Mouse (Mus musculus): ENCODE results near the gene Mfsd11. TPM values are rescaled to one million over a fixed set of nuclear protein-coding genes. Genes with fewer than 3 reads are reported as not detected.

Mfsd11 gene
- polyA plus RNA-seq, 1 experiment from 2014 or later = 27.0 TPM

DNA sequence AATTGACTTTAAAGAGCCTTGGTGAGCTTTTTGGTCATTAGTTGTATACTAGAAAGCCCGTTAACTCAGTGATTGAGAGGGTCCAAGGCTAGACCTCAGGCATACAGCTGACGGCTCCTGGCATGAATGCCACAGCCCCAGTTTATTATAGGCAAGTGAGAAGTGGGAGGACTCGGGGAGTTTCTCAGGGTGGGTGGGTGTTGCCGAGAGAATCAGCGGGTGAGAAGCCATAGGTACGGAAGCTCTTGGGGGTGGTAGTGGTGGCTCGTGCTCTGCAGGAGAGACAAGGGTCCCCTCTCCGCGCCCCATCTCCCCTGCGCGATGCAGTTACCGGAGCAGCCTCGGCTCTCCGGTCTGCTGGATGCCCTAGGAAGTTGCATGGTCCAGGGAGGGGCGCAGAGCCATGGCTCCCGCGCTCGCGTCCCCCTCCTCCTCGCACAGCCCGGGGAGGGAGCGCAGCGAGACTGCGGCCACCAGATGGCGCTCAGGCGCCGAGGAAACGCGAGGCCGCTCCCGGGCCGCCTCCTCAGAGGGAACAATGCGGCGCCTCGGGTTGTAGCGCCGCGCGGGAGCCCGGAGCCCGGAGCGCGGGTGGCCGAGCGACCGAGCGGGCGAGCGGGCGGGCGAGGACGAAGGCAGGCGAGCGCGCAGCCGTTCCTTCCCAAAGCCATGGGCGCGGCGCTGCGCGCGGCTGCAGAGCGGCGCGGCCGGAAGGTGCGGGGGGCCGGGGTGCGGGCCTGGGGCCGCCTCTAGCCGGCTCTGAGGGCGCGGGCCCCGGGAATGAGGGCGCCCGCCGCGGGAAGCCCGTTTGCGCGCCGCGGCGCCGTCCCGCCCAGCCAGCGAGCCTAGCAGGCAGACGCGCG, 66.3 kb downstream of the Mfsd11 start, which contains the start of gene Mgat5b:
Gene Mgat5b, plus strand, starts transcription at position 541 of the 863 bp plus-strand sequence.
- H3K4me3 ChIP-seq = peak within 1 kb of the TSS; percentile 72
- no peaks in the 10 kb centered on the region for H3K9me3 ChIP-seq
- H3K4me1 ChIP-seq = peaks cover 28% of the 10 kb centered on the region
- H3K27ac ChIP-seq = peak within 1 kb of the TSS; percentile 83
- H3K27me3 ChIP-seq (ENCODE audit: insufficient read depth, poor library complexity, severe bottlenecking) = peaks cover 94% of the 10 kb centered on the region
- no peaks in the 10 kb centered on the region for H3K36me3 ChIP-seq
- WGBS = 1% methylated on average over 88 of the region's 90 CpGs
- DNase-seq (ENCODE audit: low spot score) = peak; percentile 83

DNA sequence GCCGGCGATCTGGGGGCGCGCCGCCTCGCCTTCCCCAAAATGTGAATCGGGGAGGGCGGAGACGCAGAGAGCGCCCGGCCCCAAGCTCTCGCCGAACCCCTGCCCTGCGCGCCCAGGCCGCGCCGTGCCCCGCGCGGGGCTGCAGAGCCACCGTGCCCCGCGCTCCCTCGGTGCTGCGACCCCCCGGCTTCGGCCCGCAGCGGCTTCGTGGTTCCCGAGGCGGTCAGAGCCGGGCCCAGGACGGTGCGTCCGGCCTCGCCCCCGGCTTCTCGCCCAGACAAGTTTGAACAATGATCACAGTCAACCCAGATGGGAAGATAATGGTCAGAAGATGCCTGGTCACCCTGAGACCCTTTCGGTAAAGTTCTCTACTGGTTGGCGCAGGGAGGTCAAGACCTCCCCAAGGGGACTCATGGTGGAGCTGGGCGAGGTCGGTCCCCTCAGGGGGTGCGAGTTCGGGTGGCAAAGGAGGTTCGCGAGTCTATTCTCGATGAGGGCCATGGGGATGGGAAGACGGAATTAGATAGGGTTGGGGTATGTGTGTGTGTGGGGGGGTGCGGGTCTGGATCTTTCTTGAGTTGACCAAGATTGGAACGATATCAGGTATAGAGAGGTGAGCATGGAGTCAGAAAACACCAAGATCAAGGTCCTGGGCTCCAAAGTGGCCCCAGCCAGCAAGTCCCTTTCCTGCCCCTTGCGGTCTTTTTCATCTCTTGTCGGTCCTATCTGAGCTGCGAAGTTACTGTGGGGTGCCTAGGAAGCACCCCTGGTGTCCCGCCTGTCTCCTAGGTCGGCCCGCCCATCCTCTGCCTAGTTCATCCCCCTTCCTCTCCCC, 67.2 kb downstream of the Mfsd11 start:
- WGBS = 3% methylated on average over 58 of the region's 58 CpGs
- peaks cover 99% of the 10 kb centered on the region for H3K27me3 ChIP-seq (ENCODE audit: insufficient read depth, poor library complexity, severe bottlenecking)
- no peaks in the 10 kb centered on the region for H3K36me3 ChIP-seq
- H3K27ac ChIP-seq = peak overlapping the region; percentile 83
- peak overlapping the region; percentile 72 for H3K4me3 ChIP-seq
- peaks cover 31% of the 10 kb centered on the region for H3K4me1 ChIP-seq
- DNase-seq (ENCODE audit: low spot score) = no peak
- no peaks in the 10 kb centered on the region for H3K9me3 ChIP-seq

GRCm38 (mm10) chr11:116920746-116921145, 68.5 kb downstream of the Mfsd11 start:
- Histone ChIP-seq H3K27ac (no peak overlapping the region), H3K27me3 (ENCODE audit: insufficient read depth, poor library complexity, severe bottlenecking) (peaks cover 96% of the 10 kb centered on the region), H3K9me3 (no peaks in the 10 kb centered on the region), H3K4me3 (no peak overlapping the region), H3K4me1 (peaks cover 37% of the 10 kb centered on the region), H3K36me3 (no peaks in the 10 kb centered on the region)
- 5% methylated on average over 6 of the region's 6 CpGs for WGBS
- no peak for DNase-seq (ENCODE audit: low spot score)

- DNase-seq (ENCODE audit: low spot score) = no peak
These were observed 69.8 kb downstream of the Mfsd11 start for GRCm38 (mm10) chr11:116922058-116922457.

More at GRCm38 (mm10) chr11:116922058-116922457, 69.8 kb downstream of the Mfsd11 start:
- H3K36me3 ChIP-seq = no peaks in the 10 kb centered on the region
- WGBS = 37% methylated on average over 7 of the region's 7 CpGs
- peaks cover 85% of the 10 kb centered on the region for H3K27me3 ChIP-seq (ENCODE audit: insufficient read depth, poor library complexity, severe bottlenecking)
- H3K27ac ChIP-seq = no peak overlapping the region
- no peaks in the 10 kb centered on the region for H3K9me3 ChIP-seq
- peaks cover 39% of the 10 kb centered on the region for H3K4me1 ChIP-seq
- no peak overlapping the region for H3K4me3 ChIP-seq

Other genes with a start within 250 kb of the Mfsd11 start
- gene Rhbdf2, start 225.4 kb upstream of the Mfsd11 start, polyA plus RNA-seq (2016; fragmentation: Nextera tagmentation; extraction: Ambion mirVana) = 6.7 and 8.7 TPM in 2 replicates
- 0.60 and 0.78 TPM in 2 replicates for gene Prcd, start 198.9 kb upstream of the Mfsd11 start, polyA plus RNA-seq (2016; fragmentation: Nextera tagmentation; extraction: Ambion mirVana)
- gene Cygb, start 198.1 kb upstream of the Mfsd11 start, polyA plus RNA-seq (2016; fragmentation: Nextera tagmentation; extraction: Ambion mirVana) = 1.0 and 2.8 TPM in 2 replicates
- not detected in 2 replicates for gene St6galnac1, start 76.9 kb upstream of the Mfsd11 start, polyA plus RNA-seq (2016; fragmentation: Nextera tagmentation; extraction: Ambion mirVana)
- gene Mxra7, start 24.4 kb upstream of the Mfsd11 start, polyA plus RNA-seq (2016; fragmentation: Nextera tagmentation; extraction: Ambion mirVana) = 13.2 and 17.9 TPM in 2 replicates
- 58.9 and 66.9 TPM in 2 replicates for gene Mettl23, start 9.2 kb upstream of the Mfsd11 start, polyA plus RNA-seq (2016; fragmentation: Nextera tagmentation; extraction: Ambion mirVana)
- 89.1 and 114 TPM in 2 replicates for gene Jmjd6, start 9.0 kb upstream of the Mfsd11 start, polyA plus RNA-seq (2016; fragmentation: Nextera tagmentation; extraction: Ambion mirVana)
- 577 and 728 TPM in 2 replicates for gene Srsf2, start 654 bp downstream of the Mfsd11 start, polyA plus RNA-seq (2016; fragmentation: Nextera tagmentation; extraction: Ambion mirVana)
- gene Mgat5b, start 66.4 kb downstream of the Mfsd11 start, polyA plus RNA-seq (2016; fragmentation: Nextera tagmentation; extraction: Ambion mirVana) = 0.38 and 1.1 TPM in 2 replicates

Measured in heart, embryonic 10.5 days (tissue).